Mouse (Mus musculus): ENCODE measurements around the gene Ccdc17.

DNA sequence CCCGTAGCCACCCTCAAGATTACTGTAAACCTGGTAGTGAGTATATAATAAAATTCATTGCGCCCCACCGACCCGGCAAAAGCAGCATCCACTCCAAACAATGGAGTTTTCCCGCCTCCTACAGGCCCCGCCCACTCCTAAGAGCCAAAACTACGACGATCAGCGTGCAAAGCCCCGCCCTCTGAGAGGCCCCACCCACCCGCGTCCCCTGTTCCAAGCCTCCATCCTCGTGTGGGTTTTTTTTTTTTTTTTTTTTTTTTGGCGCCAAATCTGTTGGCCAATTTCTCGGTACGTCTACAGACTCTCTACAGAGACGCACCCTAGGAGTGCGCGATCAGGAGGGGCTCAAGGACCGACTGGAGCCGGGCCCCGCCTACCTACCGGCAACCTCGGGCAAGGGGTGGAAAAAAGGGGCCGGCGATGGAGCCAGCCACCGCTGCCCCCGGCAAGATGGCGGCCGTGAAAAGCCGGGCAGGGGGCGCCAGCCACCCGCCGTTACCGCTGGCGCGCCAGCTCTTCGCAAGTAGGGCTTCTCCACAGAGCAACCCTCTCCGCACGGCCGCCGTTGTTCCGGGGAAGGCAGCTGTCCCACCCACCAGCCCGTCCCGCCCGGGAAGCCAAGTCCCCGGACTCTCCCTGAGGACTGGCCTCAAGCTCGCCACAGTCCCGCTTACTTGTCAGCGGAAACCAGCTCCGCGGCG lies 30.4 kb downstream of the Ccdc17 start:
- peak; percentile 25; the same call in 1 of the 2 replicates for TF ChIP-seq CTCF (IDR thresholded peaks at IDR 0.05)
- no peak for TF ChIP-seq EP300 (IDR thresholded peaks at IDR 0.05; ENCODE audit: insufficient read depth, low read depth, low read length)
- no peak for TF ChIP-seq POLR2A (IDR thresholded peaks at IDR 0.05; ENCODE audit: insufficient read depth, low read depth, low read length)

All from heart, adult 2 months (tissue).